Mouse (Mus musculus) lung, postnatal 10 days (tissue): Measurements from ENCODE around the gene 4931409K22Rik.
"Not testable (repeated sequence)": the region's sequence is repeated elsewhere in the genome, so short reads cannot be mapped to it uniquely, and the experiment has no call there.

Source experiments
- DNase-seq: peaks from one replicate; pipeline ENCODE4 v3.0.0; 2021

4931409K22Rik gene

GRCm38 (mm10) chr5:24592471-24593160 is 36.0 kb upstream of the 4931409K22Rik start:
- no peak for DNase-seq

DNA sequence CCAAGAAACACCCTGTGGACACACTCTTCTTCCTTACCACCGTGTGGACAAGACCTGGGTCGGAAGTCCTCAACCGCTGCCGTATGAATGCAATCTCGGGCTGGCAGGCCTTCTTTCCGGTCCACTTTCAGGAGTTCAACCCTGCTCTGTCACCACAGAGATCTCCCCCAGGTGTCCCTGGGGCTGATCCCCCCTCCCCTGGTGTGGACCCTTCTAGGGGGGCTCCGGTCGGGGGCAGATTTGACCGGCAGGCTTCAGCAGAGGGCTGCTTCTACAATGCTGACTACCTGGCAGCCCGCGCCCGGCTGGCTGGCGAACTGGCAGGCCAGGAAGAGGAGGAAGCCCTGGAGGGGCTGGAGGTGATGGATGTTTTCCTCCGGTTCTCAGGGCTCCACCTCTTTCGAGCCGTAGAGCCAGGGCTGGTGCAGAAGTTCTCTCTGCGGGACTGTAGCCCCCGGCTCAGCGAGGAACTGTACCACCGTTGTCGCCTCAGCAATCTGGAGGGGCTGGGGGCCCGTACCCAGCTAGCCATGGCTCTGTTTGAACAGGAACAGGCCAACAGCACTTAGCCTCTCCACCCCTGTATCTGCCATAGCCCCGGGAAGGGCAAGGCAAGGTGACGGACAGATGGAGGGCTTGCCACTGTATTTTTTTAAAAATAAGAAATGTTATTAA is 35.3 kb upstream of the 4931409K22Rik start:
- no peak for DNase-seq

- no peak for DNase-seq
Measured at GRCm38 (mm10) chr5:24591268-24591721, 34.7 kb upstream of the 4931409K22Rik start.

DNA sequence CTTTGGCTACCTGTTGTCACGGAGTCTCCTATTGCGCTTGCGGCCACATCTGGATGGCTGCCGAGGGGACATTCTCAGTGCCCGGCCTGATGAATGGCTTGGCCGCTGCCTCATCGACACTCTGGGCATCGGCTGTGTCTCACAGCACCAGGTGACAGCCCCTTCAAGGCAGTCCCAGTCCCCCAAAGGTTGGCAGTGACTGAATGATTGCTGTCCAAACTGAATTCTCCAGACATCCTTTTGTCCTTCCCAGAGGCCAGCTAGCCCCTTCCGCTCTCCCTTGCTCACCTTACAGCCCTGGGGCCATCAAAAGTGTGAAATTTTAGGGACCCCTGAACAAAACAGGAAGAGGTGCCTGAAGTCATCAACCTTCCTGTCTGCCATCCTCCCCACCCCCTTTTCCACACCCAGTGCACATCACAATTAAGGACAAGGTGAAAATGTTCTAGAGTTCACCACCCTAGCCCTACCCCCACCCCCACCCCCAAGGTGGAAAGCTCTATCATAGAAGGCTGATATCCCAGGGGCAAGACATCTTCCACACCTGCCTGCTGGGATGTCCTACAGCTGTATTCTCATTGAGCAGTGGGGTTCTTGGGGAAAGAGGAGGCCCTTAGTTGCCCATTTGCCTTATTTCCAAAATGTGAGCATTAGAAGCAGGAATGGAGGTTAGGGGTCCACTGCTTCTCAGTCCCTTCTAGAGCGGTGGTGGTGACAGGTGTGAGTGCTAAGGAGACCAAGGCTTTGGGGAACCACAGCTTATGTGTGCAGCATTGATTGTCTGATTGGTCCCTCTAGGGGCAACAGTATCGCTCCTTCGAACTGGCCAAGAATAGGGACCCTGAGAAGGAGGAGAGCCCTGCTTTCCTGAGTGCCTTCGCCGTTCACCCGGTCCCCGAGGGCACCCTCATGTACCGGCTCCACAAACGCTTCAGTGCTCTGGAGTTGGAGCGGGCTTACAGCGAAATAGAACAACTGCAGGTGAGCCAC is 33.2 kb upstream of the 4931409K22Rik start:
- DNase-seq, result no peak

GRCm38 (mm10) chr5:24587200-24587577 is 30.6 kb upstream of the 4931409K22Rik start:
- DNase-seq, result no peak

GRCm38 (mm10) chr5:24586547-24587199 is 30.1 kb upstream of the 4931409K22Rik start, which contains the start of gene Chpf2:
Gene Chpf2, plus strand, starts transcription at chr5:24586741.
- DNase-seq, result peak; percentile 90

GRCm38 (mm10) chr5:24586106-24586505 is 29.5 kb upstream of the 4931409K22Rik start:
- DNase-seq, result no peak

- DNase-seq, result no peak
Measured at GRCm38 (mm10) chr5:24578109-24578963, 21.7 kb upstream of the 4931409K22Rik start.

- DNase-seq, result peak; percentile 100
Measured at GRCm38 (mm10) chr5:24577183-24577929, 20.7 kb upstream of the 4931409K22Rik start, which contains the start of gene Abcf2. Gene Abcf2, minus strand, starts transcription at chr5:24577467.

DNA sequence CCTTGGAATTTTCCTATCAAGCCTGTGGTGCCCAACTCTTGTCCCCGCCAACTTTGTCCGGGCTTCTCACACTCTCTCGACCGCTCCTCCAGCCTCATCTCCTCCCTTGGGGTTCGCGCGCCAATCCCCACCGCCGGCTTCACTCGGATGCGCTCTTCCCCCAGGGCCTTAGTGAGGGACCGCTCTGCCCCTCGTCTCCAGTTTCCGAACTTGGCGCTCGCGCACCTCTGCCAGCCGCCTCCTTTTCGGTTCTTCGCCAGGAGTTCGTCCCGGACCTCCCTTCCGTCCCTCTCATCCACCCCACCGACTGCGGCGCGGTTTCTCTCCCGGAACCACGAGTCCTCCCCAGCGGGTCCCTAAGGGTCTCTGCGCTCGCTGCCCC is 20.2 kb upstream of the 4931409K22Rik start:
- DNase-seq, result no peak

- no peak for DNase-seq
Measured at GRCm38 (mm10) chr5:24575948-24576347, 19.3 kb upstream of the 4931409K22Rik start.

- DNase-seq, result not testable (repeated sequence)
Measured at GRCm38 (mm10) chr5:24555335-24555734, 1.3 kb downstream of the 4931409K22Rik start.

GRCm38 (mm10) chr5:24553621-24554244 is 2.9 kb downstream of the 4931409K22Rik start:
- no peak for DNase-seq

GRCm38 (mm10) chr5:24551317-24551688 is 5.3 kb downstream of the 4931409K22Rik start:
- no peak for DNase-seq

DNA sequence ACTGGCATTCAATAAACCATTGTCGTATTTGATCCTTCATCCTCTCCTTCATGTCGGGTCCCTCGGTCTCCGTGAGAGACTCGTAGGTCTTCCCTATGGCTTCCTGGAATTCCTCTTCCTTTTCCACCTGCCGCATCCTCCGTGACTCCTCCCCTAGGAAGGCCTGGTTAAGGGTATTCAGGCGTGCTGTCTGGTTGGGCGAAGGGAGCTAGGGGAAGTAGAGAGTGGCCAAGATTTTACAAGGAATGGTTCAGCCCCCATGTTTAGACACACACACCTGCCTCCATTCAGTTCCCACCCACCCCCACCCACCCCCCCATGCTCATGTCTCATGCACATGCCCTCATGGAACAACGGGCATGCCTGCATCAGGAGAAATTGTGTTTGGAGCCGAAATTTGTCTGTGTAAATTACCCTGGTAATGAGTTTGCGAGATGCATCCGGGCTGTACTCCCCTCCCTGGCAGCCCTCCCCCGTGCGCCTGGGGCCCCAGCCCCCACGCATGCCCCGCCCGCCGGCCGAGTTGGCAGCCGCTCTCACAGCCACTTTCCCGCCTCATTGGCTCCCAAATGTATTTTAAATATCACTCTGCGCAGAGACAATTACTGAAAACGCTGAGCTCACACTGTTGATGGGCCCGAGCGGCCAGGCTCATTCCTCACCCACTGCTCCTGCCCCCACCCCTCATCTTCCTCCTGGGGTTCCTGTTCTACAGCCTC is 5.9 kb downstream of the 4931409K22Rik start:
- DNase-seq, result peak; percentile 68

- DNase-seq, result no peak
Measured at GRCm38 (mm10) chr5:24542643-24543042, 14.0 kb downstream of the 4931409K22Rik start.

DNA sequence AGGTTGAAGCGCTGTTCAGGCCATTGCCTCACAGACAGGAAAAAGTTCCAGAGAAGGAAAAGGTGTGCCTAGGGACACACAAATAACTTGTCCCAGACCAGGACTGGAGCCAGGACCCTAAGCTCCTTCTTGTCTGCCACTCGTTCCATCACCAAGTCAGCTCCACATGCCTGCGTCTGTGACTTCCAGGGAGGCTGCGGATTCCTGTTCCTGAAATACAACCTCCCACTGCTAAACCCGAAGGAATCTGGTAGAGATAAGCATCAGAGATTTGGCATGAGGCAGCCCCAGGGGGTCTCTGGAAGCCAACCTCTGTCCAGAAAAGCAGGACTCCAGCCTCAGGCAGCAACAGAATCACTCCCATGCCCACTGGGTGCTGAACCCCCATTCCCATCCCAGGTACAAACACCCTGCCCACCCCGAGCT is 15.5 kb downstream of the 4931409K22Rik start:
- no peak for DNase-seq

- peak; percentile 78 for DNase-seq
Measured at GRCm38 (mm10) chr5:24540387-24541143, 16.0 kb downstream of the 4931409K22Rik start, which contains the start of gene Asb10. Gene Asb10, minus strand, starts transcription at chr5:24540978.
